Mouse (Mus musculus): ENCODE data around the gene Tcp11. TPM values are rescaled to one million over a fixed set of nuclear protein-coding genes. Genes with fewer than 3 reads are reported as not detected.

Gene Tcp11
- polyA plus RNA-seq, 1 experiment = not detected

GRCm38 (mm10) chr17:28031281-28031941 lies 49.0 kb downstream of the Tcp11 start:
- H3ac ChIP-seq (ENCODE audit: control insufficient read depth, insufficient read length, low read depth) = no peak overlapping the region
- H3K79me3 ChIP-seq (ENCODE audit: low read depth) = no peaks in the 10 kb centered on the region
- H3K27me3 ChIP-seq (ENCODE audit: control insufficient read depth, insufficient read depth, insufficient read length) = no peaks in the 10 kb centered on the region
- H3K36me3 ChIP-seq (ENCODE audit: control insufficient read depth, insufficient read depth) = no peaks in the 10 kb centered on the region
- TF ChIP-seq USF1 (IDR thresholded peaks at IDR 0.05; ENCODE audit: low read depth) = no peak
- no peak for TF ChIP-seq CTCF (IDR thresholded peaks at IDR 0.05; ENCODE audit: control insufficient read depth, insufficient read depth, insufficient read length)
- TF ChIP-seq MAX (IDR thresholded peaks at IDR 0.05) = no peak
- no peak for TF ChIP-seq MYOG (IDR thresholded peaks at IDR 0.05; ENCODE audit: control insufficient read depth, extremely low read depth, insufficient read length)
- no peak for TF ChIP-seq FOSL1 (IDR thresholded peaks at IDR 0.05; ENCODE audit: insufficient read depth, low read length, poor library complexity, severe bottlenecking)
- no peak for TF ChIP-seq CEBPB (IDR thresholded peaks at IDR 0.05; ENCODE audit: low read depth)
- no peak for TF ChIP-seq MYOD1 (IDR thresholded peaks at IDR 0.05; ENCODE audit: control insufficient read depth, insufficient read length, low read depth)
- H3K79me2 ChIP-seq (ENCODE audit: control insufficient read depth, insufficient read depth) = no peaks in the 10 kb centered on the region
- H3K4me3 ChIP-seq (ENCODE audit: insufficient read depth, poor library complexity, severe bottlenecking) = no peak overlapping the region

DNA sequence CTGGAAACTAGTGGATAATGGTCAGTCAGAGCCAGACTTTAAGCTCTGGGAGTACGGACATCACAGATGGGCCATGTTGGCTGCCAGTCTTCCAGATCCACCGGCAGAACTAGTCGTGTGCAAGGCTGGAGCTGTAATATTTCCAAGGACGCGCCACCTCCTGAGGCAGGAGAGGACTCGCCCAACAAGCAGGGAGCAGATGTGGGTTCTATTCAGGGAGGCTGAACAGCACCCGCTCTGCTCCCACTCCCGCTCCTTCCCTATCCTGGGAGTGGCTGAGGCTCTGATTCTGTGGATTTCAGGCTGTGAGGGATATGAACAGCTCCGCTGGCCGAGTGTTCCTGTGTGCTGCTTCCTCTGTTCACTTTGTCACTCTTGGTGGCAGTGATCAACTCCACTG lies 50.0 kb downstream of the Tcp11 start:
- H3K79me2 ChIP-seq (ENCODE audit: control insufficient read depth, insufficient read depth) = no peaks in the 10 kb centered on the region
- H3K4me3 ChIP-seq (ENCODE audit: insufficient read depth, poor library complexity, severe bottlenecking) = no peak overlapping the region
- no peaks in the 10 kb centered on the region for H3K36me3 ChIP-seq (ENCODE audit: control insufficient read depth, insufficient read depth)
- H3K79me3 ChIP-seq (ENCODE audit: low read depth) = no peaks in the 10 kb centered on the region
- H3ac ChIP-seq (ENCODE audit: control insufficient read depth, insufficient read length, low read depth) = no peak overlapping the region
- no peaks in the 10 kb centered on the region for H3K27me3 ChIP-seq (ENCODE audit: control insufficient read depth, insufficient read depth, insufficient read length)
- TF ChIP-seq CTCF (IDR thresholded peaks at IDR 0.05; ENCODE audit: control insufficient read depth, insufficient read depth, insufficient read length) (no peak), MYOD1 (IDR thresholded peaks at IDR 0.05; ENCODE audit: control insufficient read depth, insufficient read length, low read depth) (no peak), FOSL1 (IDR thresholded peaks at IDR 0.05; ENCODE audit: insufficient read depth, low read length, poor library complexity, severe bottlenecking) (no peak), MAX (IDR thresholded peaks at IDR 0.05) (no peak), MYOG (IDR thresholded peaks at IDR 0.05; ENCODE audit: control insufficient read depth, extremely low read depth, insufficient read length) (no peak), USF1 (IDR thresholded peaks at IDR 0.05; ENCODE audit: low read depth) (no peak), CEBPB (IDR thresholded peaks at IDR 0.05; ENCODE audit: low read depth) (no peak)

- TF ChIP-seq USF1 (IDR thresholded peaks at IDR 0.05; ENCODE audit: low read depth) (no peak), MAX (IDR thresholded peaks at IDR 0.05) (no peak), MYOG (IDR thresholded peaks at IDR 0.05; ENCODE audit: control insufficient read depth, extremely low read depth, insufficient read length) (no peak), CTCF (IDR thresholded peaks at IDR 0.05; ENCODE audit: control insufficient read depth, insufficient read depth, insufficient read length) (no peak), MYOD1 (IDR thresholded peaks at IDR 0.05; ENCODE audit: control insufficient read depth, insufficient read length, low read depth) (no peak), CEBPB (IDR thresholded peaks at IDR 0.05; ENCODE audit: low read depth) (no peak), FOSL1 (IDR thresholded peaks at IDR 0.05; ENCODE audit: insufficient read depth, low read length, poor library complexity, severe bottlenecking) (no peak)
- H3K79me3 ChIP-seq (ENCODE audit: low read depth) = no peaks in the 10 kb centered on the region
- no peak overlapping the region for H3ac ChIP-seq (ENCODE audit: control insufficient read depth, insufficient read length, low read depth)
- H3K4me3 ChIP-seq (ENCODE audit: insufficient read depth, poor library complexity, severe bottlenecking) = no peak overlapping the region
- no peaks in the 10 kb centered on the region for H3K79me2 ChIP-seq (ENCODE audit: control insufficient read depth, insufficient read depth)
- H3K27me3 ChIP-seq (ENCODE audit: control insufficient read depth, insufficient read depth, insufficient read length) = no peaks in the 10 kb centered on the region
- no peaks in the 10 kb centered on the region for H3K36me3 ChIP-seq (ENCODE audit: control insufficient read depth, insufficient read depth)
Observed at GRCm38 (mm10) chr17:28029308-28029707, 51.1 kb downstream of the Tcp11 start.

- TF ChIP-seq MAX (IDR thresholded peaks at IDR 0.05) (no peak), CEBPB (IDR thresholded peaks at IDR 0.05; ENCODE audit: low read depth) (no peak), MYOG (IDR thresholded peaks at IDR 0.05; ENCODE audit: control insufficient read depth, extremely low read depth, insufficient read length) (no peak), USF1 (IDR thresholded peaks at IDR 0.05; ENCODE audit: low read depth) (no peak), FOSL1 (IDR thresholded peaks at IDR 0.05; ENCODE audit: insufficient read depth, low read length, poor library complexity, severe bottlenecking) (no peak), CTCF (IDR thresholded peaks at IDR 0.05; ENCODE audit: control insufficient read depth, insufficient read depth, insufficient read length) (no peak), MYOD1 (IDR thresholded peaks at IDR 0.05; ENCODE audit: control insufficient read depth, insufficient read length, low read depth) (no peak)
- no peaks in the 10 kb centered on the region for H3K79me3 ChIP-seq (ENCODE audit: low read depth)
- H3ac ChIP-seq (ENCODE audit: control insufficient read depth, insufficient read length, low read depth) = no peak overlapping the region
- H3K36me3 ChIP-seq (ENCODE audit: control insufficient read depth, insufficient read depth) = no peaks in the 10 kb centered on the region
- no peak overlapping the region for H3K4me3 ChIP-seq (ENCODE audit: insufficient read depth, poor library complexity, severe bottlenecking)
- H3K79me2 ChIP-seq (ENCODE audit: control insufficient read depth, insufficient read depth) = no peaks in the 10 kb centered on the region
- H3K27me3 ChIP-seq (ENCODE audit: control insufficient read depth, insufficient read depth, insufficient read length) = no peaks in the 10 kb centered on the region
Observed at GRCm38 (mm10) chr17:28028236-28028635, 52.2 kb downstream of the Tcp11 start.

GRCm38 (mm10) chr17:28027197-28027596 lies 53.2 kb downstream of the Tcp11 start:
- no peaks in the 10 kb centered on the region for H3K36me3 ChIP-seq (ENCODE audit: control insufficient read depth, insufficient read depth)
- no peak overlapping the region for H3ac ChIP-seq (ENCODE audit: control insufficient read depth, insufficient read length, low read depth)
- H3K27me3 ChIP-seq (ENCODE audit: control insufficient read depth, insufficient read depth, insufficient read length) = no peaks in the 10 kb centered on the region
- H3K4me3 ChIP-seq (ENCODE audit: insufficient read depth, poor library complexity, severe bottlenecking) = no peak overlapping the region
- no peaks in the 10 kb centered on the region for H3K79me2 ChIP-seq (ENCODE audit: control insufficient read depth, insufficient read depth)
- no peaks in the 10 kb centered on the region for H3K79me3 ChIP-seq (ENCODE audit: low read depth)
- no peak for TF ChIP-seq MAX (IDR thresholded peaks at IDR 0.05)
- TF ChIP-seq USF1 (IDR thresholded peaks at IDR 0.05; ENCODE audit: low read depth) = no peak
- no peak for TF ChIP-seq CEBPB (IDR thresholded peaks at IDR 0.05; ENCODE audit: low read depth)
- TF ChIP-seq MYOD1 (IDR thresholded peaks at IDR 0.05; ENCODE audit: control insufficient read depth, insufficient read length, low read depth) = no peak

All from C2C12 (cell line).